26 mouse cellular contexts compared by ENCODE assay signal in genomic region chr14:100627523-100627922, GRCm38 (mm10).
"Had no signal": no experiment of that assay in that cellular context is flagged by ENCODE, and none has a peak within 500 bp of the region (broad histone marks: within the 10 kb centered on the region; RNA-seq: fewer than 3 reads in every experiment).

No protein-coding gene starts in this region.

- DNase-seq: gastrocnemius, adult 2 months; gastrocnemius, postnatal 10 days; gastrocnemius, postnatal 36 days; heart, adult 11 months; heart, adult 2 months; heart, postnatal 14 days; heart, postnatal 36 days; kidney, adult 11 months; kidney, adult 2 months; kidney, adult 9 months; kidney, postnatal 14 days; kidney, postnatal 36 days; layer of hippocampus, adult 9-11 months; layer of hippocampus, postnatal 36 days; left cerebral cortex, postnatal 4 days had no signal

- H3K27ac ChIP-seq: gastrocnemius, adult 2 months; heart, adult 2 months; heart, embryonic 13.5 days; heart, embryonic 15.5 days; hindbrain, embryonic 14.5 days; hindbrain, postnatal 0 days; kidney, embryonic 15.5 days; kidney, postnatal 0 days; limb, embryonic 13.5 days; limb, embryonic 15.5 days; liver, embryonic 12.5 days had no signal

- ATAC-seq: hindbrain, postnatal 0 days; intestine, embryonic 16.5 days; liver, embryonic 12.5 days had no signal

- H3K27me3 ChIP-seq: heart, embryonic 13.5 days; heart, embryonic 15.5 days; kidney, embryonic 15.5 days; limb, embryonic 13.5 days; limb, embryonic 15.5 days; liver, embryonic 12.5 days had no signal

- H3K4me2 ChIP-seq: heart, embryonic 11.5 days; heart, embryonic 13.5 days; heart, embryonic 15.5 days; hindbrain, embryonic 14.5 days; kidney, embryonic 15.5 days; limb, embryonic 13.5 days; limb, embryonic 15.5 days; liver, embryonic 12.5 days had no signal

- H3K4me3 ChIP-seq: gastrocnemius, adult 2 months; heart, adult 2 months; heart, embryonic 13.5 days; heart, embryonic 15.5 days; kidney, embryonic 15.5 days; limb, embryonic 13.5 days; limb, embryonic 15.5 days; liver, embryonic 12.5 days had no signal

- H3K9me3 ChIP-seq: heart, embryonic 15.5 days; kidney, embryonic 15.5 days; limb, embryonic 13.5 days; limb, embryonic 15.5 days; liver, embryonic 12.5 days had no signal

- H3K36me3 ChIP-seq: heart, embryonic 13.5 days; heart, embryonic 15.5 days; kidney, embryonic 15.5 days; limb, embryonic 13.5 days; limb, embryonic 15.5 days; liver, embryonic 12.5 days had no signal

- H3K9ac ChIP-seq: heart, embryonic 13.5 days; heart, embryonic 15.5 days; hindbrain, embryonic 14.5 days; kidney, embryonic 15.5 days; limb, embryonic 13.5 days; limb, embryonic 15.5 days; liver, embryonic 12.5 days had no signal

- H3K4me1 ChIP-seq: heart, embryonic 13.5 days; heart, embryonic 15.5 days; kidney, embryonic 15.5 days; limb, embryonic 13.5 days; limb, embryonic 15.5 days; liver, embryonic 12.5 days had no signal
